Mouse (Mus musculus) myocyte (in vitro differentiated cells): Measurements from ENCODE around the gene Smad1. TPM values are rescaled to one million over a fixed set of nuclear protein-coding genes. Genes with fewer than 3 reads are reported as not detected.

ENCODE experiments used
- H3K27me3 ChIP-seq: one replicate; pipeline ENCODE4 v1.6.1; 2011; ENCODE audit not compliant: control insufficient read depth, insufficient read depth, insufficient read length
- H3K36me3 ChIP-seq: one replicate; pipeline ENCODE4 v1.6.1; 2011; ENCODE audit not compliant: control insufficient read depth, insufficient read depth
- H3K4me2 ChIP-seq: one replicate; pipeline ENCODE4 v1.6.1; 2011; ENCODE audit warnings: low read depth, control low read depth
- H3K4me3 ChIP-seq: one replicate; pipeline ENCODE4 v1.5.1; 2011; ENCODE audit warnings: mild to moderate bottlenecking, control low read depth, moderate library complexity
- H3K79me2 ChIP-seq: one replicate; pipeline ENCODE4 v1.6.1; 2011; ENCODE audit not compliant: control insufficient read depth, insufficient read depth
- H3ac ChIP-seq: one replicate; pipeline ENCODE4 v1.6.1; 2011; ENCODE audit not compliant: control insufficient read depth, insufficient read length
- CEBPB ChIP-seq: IDR thresholded peaks from 2 replicates; pipeline ENCODE4 v1.6.1; 2011; ENCODE audit warnings: mild to moderate bottlenecking, moderate library complexity; ENCODE audit not compliant: poor library complexity, insufficient read depth, severe bottlenecking
- E2F4 ChIP-seq: IDR thresholded peaks from one replicate; pipeline ENCODE4 v1.6.1; 2011; ENCODE audit warnings: mild to moderate bottlenecking, control low read depth, moderate library complexity; ENCODE audit not compliant: insufficient read depth
- MYOD1 ChIP-seq, 3 experiments: IDR thresholded peaks; one replicate each; pipeline ENCODE4 v1.6.1; 2011; ENCODE audit warnings: control low read depth in 2 of 3, low read depth in 2 of 3, mild to moderate bottlenecking in 2 of 3, moderate library complexity in 1 of 3; ENCODE audit not compliant: insufficient read length in 2 of 3, control insufficient read depth in 1 of 3
- MYOG ChIP-seq, 3 experiments: IDR thresholded peaks; one replicate each; pipeline ENCODE4 v1.6.1; 2011; ENCODE audit warnings: control low read depth in 2 of 3, low read depth in 2 of 3, mild to moderate bottlenecking in 2 of 3; ENCODE audit not compliant: insufficient read length in 2 of 3, control insufficient read depth in 1 of 3, insufficient read depth in 1 of 3
- POLR2A ChIP-seq: IDR thresholded peaks from one replicate; pipeline ENCODE4 v1.6.1; 2011; ENCODE audit warnings: low read depth, mild to moderate bottlenecking, control low read depth, moderate library complexity; ENCODE audit not compliant: insufficient read length
- POLR2AphosphoS2 ChIP-seq: IDR thresholded peaks from one replicate; pipeline ENCODE4 v1.6.1; 2011; ENCODE audit warnings: low read depth, control low read depth; ENCODE audit not compliant: insufficient read length
- REST ChIP-seq: IDR thresholded peaks from one replicate; pipeline ENCODE4 v1.6.1; 2011; ENCODE audit warnings: mild to moderate bottlenecking, control low read depth, moderate library complexity; ENCODE audit not compliant: insufficient read depth, insufficient read length
- SRF ChIP-seq: IDR thresholded peaks from one replicate; pipeline ENCODE4 v1.6.1; 2011; ENCODE audit warnings: low read depth; ENCODE audit not compliant: control insufficient read depth, insufficient read length
- TCF12 ChIP-seq: IDR thresholded peaks from one replicate; pipeline ENCODE4 v1.6.1; 2011; ENCODE audit warnings: mild to moderate bottlenecking, control low read depth; ENCODE audit not compliant: poor library complexity, insufficient read depth, severe bottlenecking
- TCF3 ChIP-seq: IDR thresholded peaks from one replicate; pipeline ENCODE4 v1.6.1; 2011; ENCODE audit warnings: low read depth, control low read depth; ENCODE audit not compliant: insufficient read length
- USF1 ChIP-seq: IDR thresholded peaks from one replicate; pipeline ENCODE4 v1.6.1; 2011; ENCODE audit warnings: low read depth, mild to moderate bottlenecking, control low read depth, moderate library complexity
- polyA plus RNA-seq: library from polyadenylated mRNA; unstranded; fragments of >200 nt; fragmentation: generic; extraction: Trizol; gene quantifications from one replicate; pipeline ENCODE4 v1.2.1, GENCODE M21; 2012; ENCODE audit warnings: missing spikeins

Smad1 gene
- polyA plus RNA-seq, 1 experiment, result 9.5 TPM

GRCm38 (mm10) chr8:79380386-79380785 lies 18.9 kb downstream of the Smad1 start:
- TF ChIP-seq TCF12, result no peak
- no peak for TF ChIP-seq E2F4
- no peak overlapping the region for H3K4me2 ChIP-seq
- peaks cover 42% of the 10 kb centered on the region for H3K79me2 ChIP-seq
- H3K27me3 ChIP-seq, result no peaks in the 10 kb centered on the region
- no peak overlapping the region for H3K4me3 ChIP-seq
- H3K36me3 ChIP-seq, result no peaks in the 10 kb centered on the region
- no peak overlapping the region for H3ac ChIP-seq

- H3K27me3 ChIP-seq, result no peaks in the 10 kb centered on the region
- TF ChIP-seq MYOD1 (IDR thresholded peaks at IDR 0.05; ENCODE audit: control insufficient read depth in 1 of 3, insufficient read length in 2 of 3, low read depth in 2 of 3), result no peak
- TF ChIP-seq USF1, result no peak
- TF ChIP-seq POLR2A, result no peak
- TF ChIP-seq TCF12, result no peak
- TF ChIP-seq MYOG (IDR thresholded peaks at IDR 0.05; ENCODE audit: control insufficient read depth in 1 of 3, insufficient read depth in 1 of 3, insufficient read length in 2 of 3, low read depth in 2 of 3), result no peak
- TF ChIP-seq REST, result no peak
- no peak for TF ChIP-seq POLR2AphosphoS2
- TF ChIP-seq E2F4, result no peak
- TF ChIP-seq TCF3, result no peak
- H3K4me3 ChIP-seq, result no peak overlapping the region
- no peak overlapping the region for H3K4me2 ChIP-seq
- peaks cover 43% of the 10 kb centered on the region for H3K79me2 ChIP-seq
- H3ac ChIP-seq, result no peak overlapping the region
- H3K36me3 ChIP-seq, result no peaks in the 10 kb centered on the region
Measured at GRCm38 (mm10) chr8:79379971-79380370, 19.3 kb downstream of the Smad1 start.

- H3K4me3 ChIP-seq, result no peak overlapping the region
- TF ChIP-seq REST, result no peak
- no peak for TF ChIP-seq SRF
- no peaks in the 10 kb centered on the region for H3K36me3 ChIP-seq
- no peak overlapping the region for H3K4me2 ChIP-seq
- H3ac ChIP-seq, result no peak overlapping the region
- H3K79me2 ChIP-seq, result peaks cover 36% of the 10 kb centered on the region
- H3K27me3 ChIP-seq, result no peaks in the 10 kb centered on the region
Measured at GRCm38 (mm10) chr8:79376648-79377047, 22.7 kb downstream of the Smad1 start.

GRCm38 (mm10) chr8:79375775-79376123 lies 23.6 kb downstream of the Smad1 start:
- TF ChIP-seq TCF12 (no peak), REST (no peak), MYOD1 (IDR thresholded peaks at IDR 0.05; ENCODE audit: control insufficient read depth in 1 of 3, insufficient read length in 2 of 3, low read depth in 2 of 3) (no peak), MYOG (IDR thresholded peaks at IDR 0.05; ENCODE audit: control insufficient read depth in 1 of 3, insufficient read depth in 1 of 3, insufficient read length in 2 of 3, low read depth in 2 of 3) (no peak)
- peaks cover 31% of the 10 kb centered on the region for H3K79me2 ChIP-seq
- no peak overlapping the region for H3K4me2 ChIP-seq
- H3K4me3 ChIP-seq, result no peak overlapping the region
- H3K36me3 ChIP-seq, result peaks cover 6% of the 10 kb centered on the region
- no peaks in the 10 kb centered on the region for H3K27me3 ChIP-seq
- H3ac ChIP-seq, result no peak overlapping the region

- TF ChIP-seq POLR2AphosphoS2, result no peak
- TF ChIP-seq E2F4, result no peak
- TF ChIP-seq SRF, result no peak
- no peaks in the 10 kb centered on the region for H3K27me3 ChIP-seq
Measured at GRCm38 (mm10) chr8:79375074-79375774, 24.1 kb downstream of the Smad1 start.

GRCm38 (mm10) chr8:79374410-79374809 lies 24.9 kb downstream of the Smad1 start:
- Histone ChIP-seq H3ac (no peak overlapping the region), H3K4me3 (no peak overlapping the region), H3K27me3 (no peaks in the 10 kb centered on the region), H3K79me2 (peaks cover 31% of the 10 kb centered on the region), H3K36me3 (peaks cover 14% of the 10 kb centered on the region), H3K4me2 (no peak overlapping the region)
- no peak for TF ChIP-seq CEBPB
- TF ChIP-seq POLR2A, result no peak
- no peak for TF ChIP-seq SRF
- no peak for TF ChIP-seq MYOG (IDR thresholded peaks at IDR 0.05; ENCODE audit: control insufficient read depth in 1 of 3, insufficient read depth in 1 of 3, insufficient read length in 2 of 3, low read depth in 2 of 3)
- TF ChIP-seq E2F4, result no peak

More at GRCm38 (mm10) chr8:79375074-79375774, 24.1 kb downstream of the Smad1 start:
- peaks cover 9% of the 10 kb centered on the region for H3K36me3 ChIP-seq
- no peak overlapping the region for H3K4me2 ChIP-seq
- no peak overlapping the region for H3K4me3 ChIP-seq
- H3K79me2 ChIP-seq, result peaks cover 31% of the 10 kb centered on the region
- H3ac ChIP-seq, result no peak overlapping the region
